Mouse (Mus musculus) spleen, postnatal 4 days (tissue): ENCODE results near the gene Exosc6.
A peak's percentile ranks its signal among the peaks of the same experiment; 100 is the strongest.
"Not testable (repeated sequence)": the region's sequence is repeated elsewhere in the genome, so short reads cannot be mapped to it uniquely, and the experiment has no call there.

ENCODE experiments used
- DNase-seq, 2 experiments: peaks; one replicate each; pipeline ENCODE4 v3.0.0; 2022; ENCODE audit warnings: low spot score in 2 of 2

The Exosc6 gene

GRCm38 (mm10) chr8:111056158-111056663, at the start of gene Exosc6:
Exosc6 (plus strand) TSS chr8:111056339.
- DNase-seq = peak; percentile 89 to 95

GRCm38 (mm10) chr8:111010230-111010991, 45.7 kb upstream of the Exosc6 start:
- not testable (repeated sequence) for DNase-seq

GRCm38 (mm10) chr8:111026609-111027008, 29.5 kb upstream of the Exosc6 start:
- not testable (repeated sequence) for DNase-seq

- peak; percentile 82 to 91 for DNase-seq
Observed at GRCm38 (mm10) chr8:111027391-111027937, 28.7 kb upstream of the Exosc6 start.

- DNase-seq = no peak
Observed at GRCm38 (mm10) chr8:111029589-111029988, 26.6 kb upstream of the Exosc6 start.

- DNase-seq = no peak
Observed at GRCm38 (mm10) chr8:111030045-111030444, 26.1 kb upstream of the Exosc6 start.

GRCm38 (mm10) chr8:111031572-111031971, 24.6 kb upstream of the Exosc6 start, which contains the start of gene Ddx19b:
Ddx19b (minus strand) TSS chr8:111031751.
- no peak for DNase-seq

GRCm38 (mm10) chr8:111032916-111033315, 23.2 kb upstream of the Exosc6 start, which contains the start of gene Aars:
Aars (plus strand) TSS chr8:111033144.
- DNase-seq = no peak

GRCm38 (mm10) chr8:111033482-111034215, 22.5 kb upstream of the Exosc6 start:
- peak; percentile 95 to 96 for DNase-seq

- peak; percentile 58 to 76 for DNase-seq
Observed at GRCm38 (mm10) chr8:111034276-111034675, 21.9 kb upstream of the Exosc6 start.

- DNase-seq = no peak
Observed at GRCm38 (mm10) chr8:111036591-111036990, 19.5 kb upstream of the Exosc6 start.

- no peak for DNase-seq
Observed at GRCm38 (mm10) chr8:111042546-111042945, 13.6 kb upstream of the Exosc6 start.

- DNase-seq = no peak
Observed at GRCm38 (mm10) chr8:111044003-111044734, 12.0 kb upstream of the Exosc6 start.

- DNase-seq = no peak
Observed at GRCm38 (mm10) chr8:111048694-111049093, 7.4 kb upstream of the Exosc6 start.

- DNase-seq = no peak
Observed at GRCm38 (mm10) chr8:111049106-111049505, 7.0 kb upstream of the Exosc6 start.

GRCm38 (mm10) chr8:111053827-111054518, 2.2 kb upstream of the Exosc6 start:
- peak in 1 of 2 experiments; percentile 55 for DNase-seq

GRCm38 (mm10) chr8:111055031-111055634, 1.0 kb upstream of the Exosc6 start:
- DNase-seq = peak in 1 of 2 experiments; percentile 57

GRCm38 (mm10) chr8:111055661-111056060, 478 bp upstream of the Exosc6 start:
- no peak for DNase-seq

GRCm38 (mm10) chr8:111056691-111057293, 653 bp downstream of the Exosc6 start:
- DNase-seq = peak; percentile 44 to 77
